Mouse (Mus musculus) splenic B cell, adult 2 months (primary cell): ENCODE measurements at regions not wholly inside any gene's neighbourhood (a gene's known extent, or its start where the extent isn't known, plus 50 kb on each side); places are given as distances from the start of the nearest gene placed in this dataset.
A peak's percentile ranks its signal among the peaks of the same experiment; 100 is the strongest.
"Not testable (repeated sequence)": the region's sequence is repeated elsewhere in the genome, so short reads cannot be mapped to it uniquely, and the experiment has no call there.

Experiments
- DNase-seq: peaks from one replicate; pipeline ENCODE4 v3.0.0-alpha.2; 2011; ENCODE audit warnings: low read depth, low spot score
- H3K27me3 ChIP-seq: 2 replicates; pipeline ENCODE4 v1.6.1; 2012; ENCODE audit warnings: mild to moderate bottlenecking, low read length, moderate library complexity, mixed read lengths; ENCODE audit not compliant: control insufficient read depth, poor library complexity, insufficient read depth, severe bottlenecking
- H3K36me3 ChIP-seq: 2 replicates; pipeline ENCODE4 v1.6.1; 2012; ENCODE audit warnings: mild to moderate bottlenecking, low read length, moderate library complexity, mixed read lengths; ENCODE audit not compliant: control insufficient read depth, poor library complexity, insufficient read depth, severe bottlenecking

- not testable (repeated sequence) for H3K36me3 ChIP-seq, DNase-seq, H3K27me3 ChIP-seq
Measured at GRCm38 (mm10) chr12:115464777-115465176, 582.7 kb upstream of the Zfp386 start.

- H3K27me3 ChIP-seq, DNase-seq, H3K36me3 ChIP-seq: not testable (repeated sequence)
Measured at GRCm38 (mm10) chr12:115468015-115468414, 579.5 kb upstream of the Zfp386 start.

GRCm38 (mm10) chr12:115468569-115468968 lies 579.0 kb upstream of the Zfp386 start:
- H3K36me3 ChIP-seq, H3K27me3 ChIP-seq, DNase-seq: not testable (repeated sequence)

DNA sequence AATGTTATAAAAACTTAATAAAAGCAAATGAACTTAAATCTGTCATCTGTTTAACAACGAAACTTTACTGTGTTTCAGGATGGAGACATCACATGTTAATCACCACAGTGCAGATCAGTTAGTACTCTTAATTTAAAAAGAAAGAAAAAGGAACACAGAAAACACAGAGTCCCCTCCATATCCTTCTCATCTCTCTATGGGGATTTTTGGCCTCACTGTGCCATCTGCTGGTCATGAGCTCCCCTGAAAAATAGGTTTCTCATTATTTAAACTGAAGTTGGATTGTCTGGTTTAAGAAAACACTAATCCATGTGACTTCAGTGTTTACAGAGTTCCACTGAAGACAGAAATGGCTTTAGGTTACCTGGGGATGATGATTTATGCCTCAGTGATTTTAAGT lies 548.7 kb upstream of the Zfp386 start:
- no peaks in the 10 kb centered on the region for H3K36me3 ChIP-seq
- DNase-seq, result peak; percentile 3
- no peaks in the 10 kb centered on the region for H3K27me3 ChIP-seq

DNA sequence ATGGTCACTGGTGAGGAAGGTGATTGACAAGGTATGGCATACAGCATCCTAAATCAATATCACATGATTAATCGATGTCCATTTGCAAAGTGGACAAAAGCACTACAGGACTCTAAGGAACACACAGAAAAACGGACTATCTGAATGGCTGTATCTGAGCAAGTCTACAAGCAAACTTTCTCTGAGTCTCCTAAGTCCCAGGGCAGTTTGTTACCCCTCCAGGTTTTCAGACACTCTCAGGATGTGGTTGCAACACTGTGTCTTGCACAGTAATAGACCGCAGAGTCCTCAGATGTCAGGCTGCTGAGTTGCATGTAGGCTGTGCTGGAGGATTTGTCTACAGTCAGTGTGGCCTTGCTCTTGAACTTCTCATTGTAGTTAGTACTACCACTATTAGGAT lies 540.2 kb upstream of the Zfp386 start:
- DNase-seq, H3K27me3 ChIP-seq, H3K36me3 ChIP-seq: not testable (repeated sequence)

GRCm38 (mm10) chr12:115508615-115509342 lies 538.7 kb upstream of the Zfp386 start:
- peak; percentile 12 for DNase-seq

GRCm38 (mm10) chr12:115518778-115519541 lies 528.6 kb upstream of the Zfp386 start:
- DNase-seq, H3K27me3 ChIP-seq, H3K36me3 ChIP-seq: not testable (repeated sequence)

More at GRCm38 (mm10) chr12:115508615-115509342, 538.7 kb upstream of the Zfp386 start:
- H3K27me3 ChIP-seq, H3K36me3 ChIP-seq: not testable (repeated sequence)

DNA sequence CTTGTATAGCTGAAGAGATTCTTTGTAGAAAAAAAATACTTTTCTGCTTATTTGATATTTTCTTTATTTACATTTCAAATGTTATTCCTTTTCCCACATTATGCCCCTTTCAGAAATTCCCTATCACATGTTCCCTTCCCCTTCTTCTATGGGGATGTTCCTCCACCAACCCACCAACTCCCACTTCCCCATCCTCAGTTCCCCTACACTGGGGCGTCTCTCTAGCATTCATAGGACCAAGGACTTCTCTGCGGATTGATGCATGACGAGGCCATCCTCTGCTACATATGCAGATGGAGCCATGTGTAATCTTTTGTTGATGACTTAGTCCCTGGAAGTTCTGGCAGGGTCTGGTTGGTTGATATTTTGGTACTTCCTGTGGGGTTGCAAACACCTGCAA lies 520.5 kb upstream of the Zfp386 start:
- no peak for DNase-seq
- Histone ChIP-seq H3K27me3 (no peaks in the 10 kb centered on the region), H3K36me3 (no peaks in the 10 kb centered on the region)

DNA sequence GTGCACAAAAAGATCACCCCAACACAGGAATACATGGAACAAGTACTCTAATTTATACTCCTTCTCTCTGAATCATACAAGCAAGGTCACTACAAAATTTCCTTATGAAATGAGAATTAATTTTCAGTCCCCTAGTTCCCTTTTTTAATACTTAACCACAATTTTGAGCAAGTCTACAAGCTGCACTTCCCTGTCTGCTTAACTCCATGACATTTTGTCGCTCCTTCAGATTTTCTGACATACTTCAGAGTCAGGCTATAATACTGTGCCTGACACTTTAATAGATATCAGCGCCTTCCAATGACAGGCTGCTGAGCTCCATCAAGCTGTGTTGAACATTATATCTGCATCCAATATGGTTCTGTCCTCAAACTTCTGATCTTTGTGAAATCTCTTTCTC lies 505.0 kb upstream of the Zfp386 start:
- no peak for DNase-seq
- no peaks in the 10 kb centered on the region for H3K36me3 ChIP-seq
- H3K27me3 ChIP-seq, result no peaks in the 10 kb centered on the region

GRCm38 (mm10) chr12:115566878-115567277 lies 480.6 kb upstream of the Zfp386 start:
- not testable (repeated sequence) for DNase-seq, H3K36me3 ChIP-seq, H3K27me3 ChIP-seq

DNA sequence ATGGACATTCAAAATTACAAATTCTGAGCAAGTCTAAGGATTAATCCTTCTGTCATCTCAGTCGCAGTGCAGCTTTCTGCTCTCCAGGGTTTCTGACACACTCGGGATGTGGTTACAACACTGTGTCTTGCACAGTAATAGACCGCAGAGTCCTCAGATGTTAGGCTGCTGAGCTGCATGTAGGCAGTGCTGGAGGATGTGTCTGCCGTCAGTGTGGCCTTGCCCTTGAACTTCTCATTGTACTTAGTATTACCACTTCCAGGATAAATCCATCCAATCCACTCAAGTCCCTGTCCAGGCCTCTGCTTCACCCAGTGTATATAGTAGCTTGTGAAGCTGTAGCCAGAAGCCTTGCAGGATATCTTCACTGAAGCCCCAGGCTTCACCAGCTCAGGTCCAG lies 454.5 kb upstream of the Zfp386 start:
- H3K27me3 ChIP-seq, H3K36me3 ChIP-seq, DNase-seq: not testable (repeated sequence)

DNA sequence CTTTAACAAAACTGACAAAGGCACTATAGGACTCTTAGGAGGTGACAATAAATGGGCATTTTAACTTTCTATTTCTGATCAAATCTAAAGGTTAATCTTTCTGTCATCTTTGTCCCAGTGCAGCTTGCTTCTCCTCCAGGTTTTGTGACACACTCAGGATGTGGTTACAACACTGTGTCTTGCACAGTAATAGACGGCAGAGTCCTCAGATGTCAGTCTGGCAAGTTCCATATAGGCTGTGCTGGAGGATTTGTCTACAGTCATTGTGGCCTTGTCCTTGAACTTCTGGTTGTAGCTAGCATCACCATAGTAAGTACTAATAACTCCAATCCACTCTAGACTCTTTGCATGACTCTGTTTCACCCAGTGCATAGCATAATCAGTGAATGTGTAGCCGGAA lies 443.8 kb upstream of the Zfp386 start:
- no peaks in the 10 kb centered on the region for H3K36me3 ChIP-seq
- no peak for DNase-seq
- H3K27me3 ChIP-seq, result no peaks in the 10 kb centered on the region

DNA sequence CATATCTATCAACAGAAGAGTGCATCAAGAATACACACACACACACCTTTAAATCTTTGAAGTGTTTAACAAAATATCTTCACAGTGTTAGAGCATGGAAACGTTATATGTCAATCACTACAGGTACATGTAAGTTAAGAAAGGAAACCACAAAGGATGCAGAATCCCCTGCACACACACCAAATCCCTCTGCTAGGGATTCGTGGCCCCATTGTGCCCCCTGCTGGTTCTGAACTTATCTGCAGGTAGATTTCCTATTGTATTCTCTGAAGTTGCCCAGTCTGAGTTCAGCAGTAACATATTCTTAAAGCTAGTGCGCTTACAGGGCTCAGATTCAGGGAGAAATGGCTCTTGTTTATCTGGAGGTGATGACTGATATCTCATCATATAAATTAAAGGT lies 442.6 kb upstream of the Zfp386 start:
- DNase-seq, result peak; percentile 37

GRCm38 (mm10) chr12:115622564-115623233 lies 424.8 kb upstream of the Zfp386 start:
- DNase-seq, H3K27me3 ChIP-seq, H3K36me3 ChIP-seq: not testable (repeated sequence)

More for the DNA sequence above, 442.6 kb upstream of the Zfp386 start:
- Histone ChIP-seq H3K27me3 (no peaks in the 10 kb centered on the region), H3K36me3 (no peaks in the 10 kb centered on the region)

- Histone ChIP-seq H3K36me3 (no peaks in the 10 kb centered on the region), H3K27me3 (no peaks in the 10 kb centered on the region)
- peak; percentile 11 for DNase-seq
Measured at GRCm38 (mm10) chr12:115624221-115624620, 423.3 kb upstream of the Zfp386 start.
